Mouse (Mus musculus) left cerebral cortex, postnatal 10 days (tissue): ENCODE data around the gene Mn1. TPM values are rescaled to one million over a fixed set of nuclear protein-coding genes. Genes with fewer than 3 reads are reported as not detected.

ENCODE experiments used
- DNase-seq, 2 experiments: peaks; one replicate each; pipeline ENCODE4 v3.0.0; 2021 to 2022; ENCODE audit warnings: low spot score in 2 of 2, mixed read lengths in 1 of 2; ENCODE audit errors: extremely low spot score in 1 of 2
- intact Hi-C: fragments of 180-260 bp; cut with DNase I; formaldehyde crosslinking; loops from one replicate; pipeline ENCODE4 v1.15.1; 2025
- total RNA-seq, 2 experiments: library from RNA; stranded (reverse); gene quantifications; 2 replicates each; pipeline ENCODE4 v1.2.3; 2021

The Mn1 gene
- total RNA-seq, 2 experiments from 2014 or later: 63.5 to 70.7 TPM

DNA sequence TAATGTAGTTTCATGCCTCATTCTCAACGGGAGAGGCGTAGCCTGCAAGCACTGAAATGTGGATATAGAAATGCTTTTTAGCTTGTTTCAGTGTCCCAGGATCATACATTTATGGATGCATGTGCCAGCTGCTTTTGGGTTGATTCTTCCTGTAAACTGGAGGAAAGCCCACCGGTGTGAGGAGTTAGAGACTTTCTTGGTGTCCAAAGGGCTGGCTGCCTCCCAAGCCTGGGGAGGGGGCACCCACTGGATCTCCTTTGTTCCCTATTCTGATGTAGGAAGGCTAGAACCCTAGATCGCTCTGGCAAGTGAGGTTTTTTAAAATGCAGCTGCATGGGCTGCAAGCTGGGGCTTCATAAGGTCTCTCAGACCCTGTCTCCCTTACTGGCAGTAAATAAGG is 6.5 kb downstream of the Mn1 start:
- DNase-seq: no peak
- intact Hi-C loops: loop anchor here (5.0 to 10.0 kb wide), 4 partner anchors 94 to 329 kb away; no protein-coding TSS in a partner anchor

DNA sequence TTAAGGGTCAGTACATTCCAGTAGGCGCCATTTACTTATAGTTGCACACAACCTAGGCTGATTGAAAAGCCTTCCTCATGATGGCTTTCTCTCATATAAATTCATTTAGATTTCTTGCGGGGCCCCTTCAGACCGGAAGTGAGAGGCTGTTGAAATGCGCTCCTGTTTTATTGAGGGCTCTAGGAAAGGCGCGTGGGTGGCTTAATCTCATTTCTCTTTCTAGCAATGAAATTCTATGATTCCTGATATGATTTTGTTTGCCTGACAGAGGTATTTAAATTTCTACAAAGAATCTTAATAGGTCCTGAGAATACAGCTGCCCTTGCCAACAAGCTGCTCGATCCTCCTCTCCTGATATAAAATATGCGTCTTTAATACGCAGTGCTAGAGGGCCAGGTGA is 8.7 kb downstream of the Mn1 start:
- intact Hi-C loops: loop anchor here (10.0 kb wide), 1 partner anchor 299 kb away; no protein-coding TSS in a partner anchor
- DNase-seq: no peak

DNA sequence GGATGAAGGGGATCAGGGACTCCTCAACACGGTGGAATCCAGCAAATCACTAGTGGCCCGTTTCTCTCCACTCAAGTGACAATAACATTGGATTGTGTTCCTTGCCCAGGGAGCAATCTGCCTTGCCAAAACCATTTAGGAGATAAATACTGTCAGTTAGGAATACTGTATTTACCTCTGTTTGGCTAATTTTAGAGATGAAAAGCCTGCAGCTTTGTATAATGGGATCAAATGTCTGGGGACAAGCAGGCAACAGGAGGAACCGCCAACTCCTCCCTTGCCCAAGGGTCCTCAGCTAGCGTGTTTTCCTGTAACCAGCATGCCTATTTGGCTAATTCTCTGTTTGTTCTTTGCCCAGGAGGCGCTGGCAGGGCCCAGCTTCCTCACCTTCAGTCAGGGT is 9.1 kb downstream of the Mn1 start:
- DNase-seq: no peak
- intact Hi-C loops: loop anchor here (10.0 kb wide), 1 partner anchor 299 kb away; no protein-coding TSS in a partner anchor

DNA sequence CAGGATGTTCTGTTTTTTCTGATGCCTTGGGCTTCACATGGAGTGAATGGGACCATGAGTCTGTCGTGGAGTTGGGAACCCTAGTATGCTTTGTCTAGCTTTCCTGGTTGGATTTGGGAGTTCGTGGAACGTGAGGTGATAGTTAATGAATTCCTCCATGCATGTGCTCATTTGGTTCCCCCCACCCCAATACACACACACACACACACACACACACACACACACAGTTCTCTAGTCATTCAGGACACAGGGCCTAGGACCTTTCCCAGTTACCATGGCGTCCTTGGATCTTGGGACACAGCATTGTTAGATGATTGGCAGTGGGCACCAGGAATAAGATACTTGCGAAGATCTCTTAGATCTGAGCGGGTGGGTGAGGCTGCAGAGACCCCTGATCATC is 11.7 kb downstream of the Mn1 start:
- no peak for DNase-seq
- intact Hi-C loops: loop anchor here (10.0 kb wide), 1 partner anchor 296 kb away; no protein-coding TSS in a partner anchor

DNA sequence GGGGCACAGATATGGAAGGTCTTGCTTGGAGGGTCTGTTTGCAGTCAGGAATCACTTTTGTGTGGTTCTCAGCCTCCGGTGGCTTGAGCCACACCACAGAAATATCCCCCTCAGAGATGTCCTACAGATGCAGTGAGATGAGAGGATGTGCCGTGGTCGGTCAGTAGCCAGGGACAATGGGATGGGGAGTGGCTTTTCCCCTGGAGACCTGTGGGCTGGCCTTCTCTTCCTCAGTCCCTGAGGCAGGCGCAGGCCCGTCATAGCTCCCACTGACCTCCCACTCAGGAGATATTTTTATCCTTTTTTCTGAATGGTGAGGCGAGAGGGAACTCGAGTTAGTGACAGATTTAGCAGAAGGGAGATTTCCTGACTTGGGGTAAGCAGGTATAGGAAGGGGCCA is 12.6 kb downstream of the Mn1 start:
- DNase-seq: no peak

DNA sequence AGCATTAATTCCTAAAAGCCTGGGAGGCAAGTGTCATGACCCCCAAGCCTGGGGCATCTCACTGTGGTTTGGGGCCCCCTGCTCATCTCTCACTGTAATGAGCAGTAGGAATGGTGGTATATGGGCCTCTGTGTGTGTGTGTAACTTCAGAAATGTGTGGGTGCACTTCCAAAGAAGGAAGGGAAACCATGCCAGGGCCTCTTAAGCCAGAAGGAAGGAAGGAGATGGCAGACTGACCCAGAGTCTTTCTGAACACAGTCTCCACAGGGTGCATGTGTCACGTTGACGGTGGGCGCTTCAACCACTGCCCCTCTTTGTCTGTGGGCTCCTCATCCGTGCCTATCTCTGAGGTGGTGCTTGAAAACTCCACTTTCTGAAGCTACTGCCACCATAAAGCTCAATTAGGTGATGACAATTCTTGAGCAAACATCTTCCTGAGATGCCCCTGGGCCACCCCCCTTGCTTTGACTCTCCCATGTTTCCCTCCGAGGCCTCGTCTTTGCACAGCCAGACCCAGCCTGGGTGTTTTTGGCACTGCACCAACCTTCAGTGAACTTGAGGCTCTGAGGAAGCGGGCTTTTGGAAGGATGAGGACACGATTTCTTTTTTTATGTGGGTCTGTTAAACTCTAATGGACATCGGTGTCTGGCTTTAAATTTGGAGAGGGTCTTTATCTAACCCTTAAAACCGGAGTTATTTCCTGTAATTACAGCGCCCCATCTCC is 14.0 kb downstream of the Mn1 start:
- DNase-seq: peak in 1 of 2 experiments; percentile 61
- intact Hi-C loops: no loop called here

More for the DNA sequence above, 12.6 kb downstream of the Mn1 start:
- intact Hi-C loops: loop anchor here (10.0 kb wide), 1 partner anchor 295 kb away; no protein-coding TSS in a partner anchor

DNA sequence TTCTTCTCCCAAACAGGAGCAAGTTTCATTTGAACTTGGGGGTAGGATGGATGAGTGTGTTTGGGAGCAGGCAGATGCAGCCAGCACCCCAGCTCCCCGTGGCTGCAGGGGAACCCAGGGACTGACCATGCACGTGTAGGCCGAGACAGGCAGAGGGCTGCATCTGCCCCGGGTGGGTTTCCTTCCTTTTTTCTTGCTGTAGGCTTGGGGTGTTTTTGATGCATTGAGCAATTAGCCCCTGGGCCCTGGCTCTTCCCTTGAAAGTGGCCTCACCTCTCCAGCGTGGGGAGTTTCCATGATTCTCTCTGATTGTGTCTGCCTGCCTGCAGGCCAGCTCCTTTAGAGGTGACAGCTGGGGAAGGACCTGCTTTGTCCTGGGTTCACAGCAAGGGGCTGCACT is 15.7 kb downstream of the Mn1 start:
- no peak for DNase-seq
- intact Hi-C loops: no loop called here

DNA sequence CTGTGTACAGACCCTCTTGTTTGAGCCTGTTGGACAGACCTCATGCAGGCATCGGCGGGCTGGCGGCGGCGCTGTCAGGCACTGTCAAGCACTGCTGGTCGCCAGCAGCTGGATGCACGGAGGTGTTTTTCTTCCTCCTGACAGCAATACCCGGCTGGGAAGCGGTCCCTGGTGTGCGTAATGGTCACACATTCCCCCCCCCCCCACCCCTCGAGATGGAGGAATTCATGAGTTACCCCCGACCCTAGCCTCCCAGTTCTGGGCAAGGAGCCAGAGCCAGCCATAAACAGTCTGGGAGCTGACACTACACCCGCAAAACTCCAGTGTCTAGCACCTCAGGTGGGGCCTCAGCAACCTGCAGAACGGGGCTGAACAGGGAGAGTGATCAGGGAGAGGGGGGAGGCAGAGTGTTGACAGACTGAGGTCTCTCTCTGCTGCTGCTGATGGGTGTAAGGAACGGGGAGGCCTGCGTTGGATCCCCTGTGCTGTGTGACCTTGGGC is 17.2 kb downstream of the Mn1 start:
- intact Hi-C loops: no loop called here
- DNase-seq: no peak

DNA sequence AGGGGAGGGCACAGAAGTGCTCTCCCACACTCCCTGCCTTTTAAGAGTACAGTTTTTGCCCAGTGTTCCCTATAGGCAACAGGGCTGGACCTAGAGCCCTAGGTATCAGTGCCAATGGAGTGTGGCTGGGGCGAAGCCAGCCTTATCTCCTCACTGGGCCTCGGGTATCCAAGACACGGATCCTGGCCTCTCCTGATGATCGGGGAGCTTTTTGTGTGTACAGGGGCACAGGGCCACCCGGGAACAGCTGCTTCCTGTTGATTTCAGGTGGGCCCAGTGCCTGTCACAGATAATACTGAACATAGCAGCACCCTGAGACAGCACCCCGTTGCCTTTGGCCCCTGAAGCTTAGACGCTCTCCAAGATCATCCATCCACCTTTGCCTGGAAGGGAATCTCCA is 19.1 kb downstream of the Mn1 start:
- no peak for DNase-seq
- intact Hi-C loops: no loop called here

DNA sequence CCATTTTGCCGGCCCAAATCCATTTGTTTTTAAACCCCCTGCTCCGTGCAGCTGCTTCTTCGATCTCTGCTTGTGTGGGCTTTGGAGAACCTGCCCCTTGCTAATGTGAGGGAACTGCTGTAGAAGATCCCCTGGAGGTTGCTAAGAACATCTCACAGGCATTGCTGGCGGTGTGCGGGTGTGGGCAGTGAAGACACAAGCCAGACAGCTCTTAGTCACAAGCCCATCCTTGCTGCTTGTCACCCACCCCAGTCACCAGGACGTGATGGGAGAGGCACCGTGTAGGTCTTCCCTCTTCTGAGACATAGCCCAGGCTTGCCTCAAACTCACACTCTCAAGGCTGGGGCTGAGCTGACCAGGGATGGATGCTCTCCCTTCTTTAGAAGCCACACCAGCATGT is 20.0 kb downstream of the Mn1 start:
- intact Hi-C loops: no loop called here

DNA sequence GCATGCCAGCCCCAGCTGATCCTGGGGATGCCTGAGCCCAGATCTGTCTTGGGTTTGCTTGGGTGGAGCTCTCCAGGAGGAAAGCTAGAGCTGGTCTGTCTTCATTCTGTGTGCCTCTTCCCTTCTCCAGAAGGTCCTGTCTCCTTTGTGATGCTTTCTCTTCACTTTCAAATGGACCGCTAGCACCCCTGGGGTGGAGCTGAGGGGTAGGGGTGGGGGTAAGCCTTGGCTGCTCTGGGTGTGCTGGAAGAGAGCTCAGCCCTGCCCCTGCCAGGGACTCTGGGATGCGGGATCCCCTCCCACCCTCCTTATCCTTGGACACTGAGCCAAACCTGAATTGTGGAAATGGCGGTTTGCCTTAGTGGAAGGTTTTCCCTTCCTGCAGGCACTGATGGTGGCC is 21.2 kb downstream of the Mn1 start:
- intact Hi-C loops: no loop called here
- DNase-seq: no peak

More for the DNA sequence above, 20.0 kb downstream of the Mn1 start:
- no peak for DNase-seq

DNA sequence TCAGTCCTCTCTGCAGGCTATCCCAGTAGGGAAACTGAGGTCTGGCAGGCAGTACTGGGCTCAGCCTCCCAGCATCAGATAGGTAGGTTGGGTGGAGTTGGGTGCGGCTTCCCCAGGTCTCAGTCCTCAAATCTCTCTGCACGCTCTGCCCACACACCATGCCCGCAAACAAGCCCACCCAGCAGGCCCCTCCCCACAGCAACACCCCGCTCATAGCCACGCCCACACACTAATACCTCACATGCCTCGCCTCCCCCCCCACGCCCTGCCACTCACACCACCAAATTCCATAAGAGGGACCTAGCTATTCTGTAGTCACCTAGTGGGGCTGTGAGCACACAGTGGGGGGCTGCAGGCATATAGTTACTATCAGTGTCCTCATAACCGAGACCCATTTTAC is 21.7 kb downstream of the Mn1 start:
- intact Hi-C loops: no loop called here
- DNase-seq: no peak

DNA sequence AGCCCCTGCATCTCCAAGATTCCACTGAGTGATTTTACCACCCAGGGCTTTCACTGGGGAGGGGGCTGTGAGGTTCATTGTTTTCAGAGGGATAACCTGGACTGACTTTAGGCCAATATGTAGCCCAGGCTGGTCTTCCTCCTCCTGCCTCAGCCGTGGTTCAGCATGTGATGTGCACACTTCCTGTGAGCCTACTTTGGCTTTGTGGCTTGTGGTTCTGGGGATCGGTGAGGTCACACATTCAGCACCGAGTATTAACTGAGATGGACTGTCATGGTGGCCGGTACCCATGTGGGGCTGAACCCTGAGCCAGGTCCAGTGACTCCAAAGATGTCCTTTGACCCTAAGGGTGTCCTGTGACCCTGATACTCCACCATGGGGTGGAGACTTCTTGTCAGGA is 23.1 kb downstream of the Mn1 start:
- intact Hi-C loops: no loop called here
- no peak for DNase-seq

DNA sequence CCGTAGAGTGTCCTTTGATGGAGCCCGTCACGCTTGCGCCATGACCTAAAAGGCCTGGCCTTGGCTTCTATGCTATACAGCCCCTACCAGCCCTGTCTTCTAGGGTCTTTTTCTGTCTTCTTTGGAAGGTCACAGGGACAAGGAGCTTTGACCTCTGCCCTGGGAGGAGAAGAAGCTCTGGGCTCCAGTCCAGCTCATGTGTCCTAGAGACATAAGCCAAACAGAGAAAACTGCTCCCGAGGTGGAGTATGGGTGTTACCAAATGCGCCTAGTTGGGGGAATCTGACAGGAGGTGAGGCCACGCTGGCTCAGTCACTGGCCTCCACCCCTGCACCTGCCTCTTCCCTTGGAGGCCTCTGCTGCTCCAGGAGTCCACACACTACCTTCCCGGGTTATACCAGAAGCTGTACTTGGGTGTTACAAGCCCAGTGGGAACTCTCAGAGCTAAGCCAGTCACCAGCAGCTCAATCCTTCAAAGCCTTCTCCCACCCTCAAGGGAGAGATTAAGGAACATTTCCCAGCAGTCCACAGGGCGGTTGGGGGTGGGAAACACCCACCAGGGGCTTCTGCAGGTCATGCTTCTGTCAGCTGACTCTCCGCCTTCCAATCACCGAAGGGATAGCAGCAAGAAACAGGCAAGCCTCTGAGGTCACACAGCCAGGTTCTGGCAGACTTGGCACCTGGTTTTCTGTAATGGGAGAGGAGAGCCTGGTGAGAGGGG is 25.1 kb downstream of the Mn1 start:
- no peak for DNase-seq
- intact Hi-C loops: no loop called here

DNA sequence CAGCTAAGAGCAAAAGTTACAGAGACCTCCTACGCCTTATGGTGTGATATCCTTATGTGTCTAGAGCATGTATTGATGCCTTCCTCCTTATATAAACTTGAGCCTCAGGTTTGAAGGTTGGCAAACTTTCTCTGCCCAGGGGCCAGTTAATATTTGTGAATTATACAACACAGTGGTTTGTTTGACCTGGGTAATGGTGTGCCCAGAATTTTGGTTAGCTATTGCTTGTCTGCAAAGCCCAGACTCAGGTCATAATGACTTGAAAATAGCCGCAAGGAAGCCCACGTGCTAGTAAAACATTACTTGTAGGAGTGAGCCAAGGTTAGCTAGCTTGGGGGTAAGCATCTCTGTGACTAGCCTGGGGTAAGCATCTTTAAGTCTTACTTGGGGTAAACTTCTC is 26.5 kb downstream of the Mn1 start:
- intact Hi-C loops: no loop called here
- DNase-seq: no peak

DNA sequence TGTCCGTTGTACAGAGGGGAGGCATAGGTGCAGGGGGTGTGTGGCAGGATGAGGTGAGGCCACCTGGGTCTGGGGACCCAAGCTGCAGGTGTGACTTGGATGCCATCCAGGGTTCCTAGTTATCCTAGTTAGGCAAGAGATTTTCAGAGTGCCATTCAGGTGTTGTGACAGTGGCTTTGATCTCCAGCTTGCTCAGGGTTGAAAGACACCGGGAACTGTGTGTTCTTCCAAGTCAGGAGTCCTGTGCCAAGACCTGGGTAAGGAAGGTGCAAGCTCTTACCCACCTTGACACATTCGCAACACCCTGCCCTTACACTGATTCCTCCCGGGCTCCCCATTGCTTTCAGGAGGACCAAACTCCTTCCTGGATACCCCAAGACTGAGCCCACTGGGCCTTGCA is 27.2 kb downstream of the Mn1 start:
- DNase-seq: no peak
- intact Hi-C loops: no loop called here

DNA sequence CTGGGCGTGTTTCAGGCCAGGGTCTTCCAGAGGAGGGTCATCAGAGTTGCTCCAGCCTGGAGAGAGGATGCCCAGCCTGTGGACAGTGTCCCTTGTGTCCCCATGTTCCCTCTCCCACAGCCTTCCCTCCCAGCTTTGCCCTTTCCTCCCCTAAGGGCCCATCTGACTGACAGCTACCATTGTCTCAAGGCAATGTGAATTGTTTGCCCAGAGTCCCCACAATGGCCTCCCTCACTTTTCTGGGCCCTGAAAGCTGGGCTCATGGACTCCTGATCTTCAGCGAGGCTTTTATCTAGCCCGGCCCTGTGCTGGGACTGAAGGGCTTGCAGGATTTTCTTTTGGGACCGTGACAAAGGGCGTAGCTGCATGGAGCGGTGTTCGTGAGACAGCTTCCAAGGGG is 29.5 kb downstream of the Mn1 start:
- DNase-seq: no peak
- intact Hi-C loops: no loop called here

DNA sequence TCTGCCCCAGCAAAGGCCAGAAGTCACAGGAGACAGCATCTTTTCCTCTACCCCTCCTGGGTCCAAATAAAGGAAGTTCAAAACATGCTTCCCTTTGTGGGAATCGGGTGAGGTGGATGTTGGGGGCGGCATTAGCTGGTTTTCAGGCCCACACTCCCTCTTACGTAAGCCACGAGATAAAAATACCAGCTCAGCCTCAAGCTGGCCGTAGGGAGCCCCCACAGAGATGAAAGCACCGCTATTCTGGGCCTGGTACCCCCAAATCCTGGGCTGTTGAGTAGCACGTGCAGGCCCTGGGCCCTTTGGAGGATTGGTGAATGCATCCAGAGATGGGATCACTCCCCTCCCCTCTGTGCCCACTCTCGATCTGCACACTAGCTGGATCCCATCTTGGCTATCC is 32.5 kb downstream of the Mn1 start:
- intact Hi-C loops: no loop called here
- DNase-seq: no peak

DNA sequence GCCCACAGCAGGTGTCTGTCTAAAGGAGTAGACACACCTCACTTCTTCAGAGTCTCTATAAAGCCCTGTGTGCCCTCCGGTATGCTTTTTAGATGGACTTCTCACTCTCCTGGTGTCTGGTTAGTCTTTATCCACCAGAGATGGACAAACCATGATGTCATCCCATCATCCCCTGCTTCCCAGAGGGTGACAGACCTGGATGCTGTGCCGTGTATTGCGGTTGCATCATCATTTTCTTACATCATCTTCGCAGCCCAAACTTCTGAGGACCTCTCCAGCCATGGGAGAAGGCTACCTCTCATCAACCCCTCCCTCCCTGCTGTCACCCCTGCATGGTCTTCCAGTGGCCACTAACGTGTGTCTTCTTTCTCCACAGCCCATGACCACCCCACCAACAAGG is 37.1 kb downstream of the Mn1 start:
- intact Hi-C loops: no loop called here
- no peak for DNase-seq

DNA sequence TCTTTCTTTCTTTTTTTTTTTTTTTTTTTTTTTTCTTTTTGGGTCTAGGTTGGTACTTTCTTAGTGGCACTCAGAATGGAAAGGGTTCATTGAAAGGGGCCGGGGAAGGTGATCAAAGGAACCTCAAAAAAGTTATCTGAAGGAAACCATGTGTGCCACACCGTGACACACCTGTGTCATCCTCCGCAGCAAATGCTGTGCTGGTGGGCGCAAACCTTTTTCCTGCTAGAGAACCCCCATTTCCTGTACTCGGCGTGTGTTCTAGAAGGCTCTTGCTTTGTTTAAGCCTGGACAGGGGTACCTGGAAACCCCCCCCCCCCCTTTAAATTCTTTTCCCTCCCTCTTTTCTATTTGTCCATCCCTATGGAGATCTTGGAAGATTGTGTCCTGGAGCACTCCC is 37.7 kb downstream of the Mn1 start:
- DNase-seq: no peak
- intact Hi-C loops: no loop called here
